ENCODE assay signal across 10 mouse cellular contexts in genomic region chr19:25450869-25451629, GRCm38 (mm10). TPM values are rescaled to one million over a fixed set of nuclear protein-coding genes. Genes with fewer than 3 reads are reported as not detected.
DNase-seq lines count a peak whose midpoint lies in the region; ATAC-seq and TF ChIP-seq lines count a peak whose summit lies in the region.
"Had no signal": no experiment of that assay in that cellular context is flagged by ENCODE, and none has a peak within 500 bp of the region (broad histone marks: within the 10 kb centered on the region; RNA-seq: fewer than 3 reads in every experiment).

No protein-coding gene starts in this region.

- H3K27ac ChIP-seq in gastrocnemius, adult 2 months: no peak overlapping the region
- no peak overlapping the region for H3K27ac ChIP-seq in embryonic facial prominence, embryonic 11.5 days (replicated peaks; ENCODE audit: low read depth, low read length)
- H3K27ac ChIP-seq: neural tube, embryonic 12.5 days had no signal

- no peaks in the 10 kb centered on the region for H3K9me3 ChIP-seq in embryonic facial prominence, embryonic 11.5 days (replicated peaks; ENCODE audit: control insufficient read depth, low read length)
- H3K9me3 ChIP-seq: neural tube, embryonic 12.5 days had no signal

- no peaks in the 10 kb centered on the region for H3K4me1 ChIP-seq in embryonic facial prominence, embryonic 11.5 days (ENCODE audit: control insufficient read depth, insufficient read depth, low read length)
- H3K4me1 ChIP-seq: neural tube, embryonic 12.5 days had no signal

- H3K4me2 ChIP-seq in embryonic facial prominence, embryonic 11.5 days (ENCODE audit: low read depth, low read length): no peak overlapping the region
- H3K4me2 ChIP-seq: neural tube, embryonic 12.5 days had no signal

- no peak overlapping the region for H3K4me3 ChIP-seq in gastrocnemius, adult 2 months
- no peak overlapping the region for H3K4me3 ChIP-seq in embryonic facial prominence, embryonic 11.5 days (ENCODE audit: low read depth, low read length)
- H3K4me3 ChIP-seq: erythroblast, embryonic 14.5 days; neural tube, embryonic 12.5 days had no signal

- no peak overlapping the region for H3K9ac ChIP-seq in embryonic facial prominence, embryonic 11.5 days (replicated peaks; ENCODE audit: low read length)
- H3K9ac ChIP-seq: neural tube, embryonic 12.5 days had no signal

- DNase-seq in gastrocnemius, adult 2 months: peak; percentile 43
- no peak for DNase-seq in gastrocnemius, postnatal 36 days
- DNase-seq in 3134 (ENCODE audit: extremely low read depth, insufficient read length, low spot score) (peak; percentile 59), NIH3T3 (ENCODE audit: low read depth) (peak; percentile 88)
- peak; percentile 69 for DNase-seq in embryonic facial prominence, embryonic 11.5 days (ENCODE audit: low spot score)
- DNase-seq in kidney, postnatal 25 days: peak; percentile 76 to 79
- peak; percentile 61 for DNase-seq in lung, postnatal 14 days

- 54% methylated on average over 11 of the region's 11 CpGs for WGBS in embryonic facial prominence, embryonic 11.5 days

- no peaks in the 10 kb centered on the region for H3K36me3 ChIP-seq in embryonic facial prominence, embryonic 11.5 days (replicated peaks; ENCODE audit: control insufficient read depth, insufficient read depth, low read depth, low read length)
- H3K36me3 ChIP-seq: neural tube, embryonic 12.5 days had no signal

- no peak for ATAC-seq in embryonic facial prominence, embryonic 11.5 days (replicated peaks; ENCODE audit: insufficient number of reproducible peaks, low FRiP score, low TSS enrichment, low read depth)
- ATAC-seq in erythroblast, adult 5-6 weeks (replicated peaks; ENCODE audit: low FRiP score, poor library complexity, severe bottlenecking): no peak

- TF ChIP-seq CTCF in gastrocnemius, adult 2 months (IDR thresholded peaks at IDR 0.05): peak; percentile 90

- intact Hi-C loops in gastrocnemius, adult 2 months (cut with DNase I): loop anchor here (5.0 to 10.0 kb wide), 2 partner anchors 319 to 496 kb away; no protein-coding TSS in a partner anchor
- intact Hi-C loops in gastrocnemius, postnatal 36 days (cut with DNase I): no loop called here

- no peaks in the 10 kb centered on the region for H3K27me3 ChIP-seq in embryonic facial prominence, embryonic 11.5 days (ENCODE audit: control insufficient read depth, insufficient read depth, low read length)
- H3K27me3 ChIP-seq: neural tube, embryonic 12.5 days had no signal

RNA-seq across cellular contexts. Expression of gene Dmrt1, which starts 54.4 kb away (rescaled TPM):
- not detected for total RNA-seq in gastrocnemius, adult 2 months (2021)
- not detected for total RNA-seq in gastrocnemius, postnatal 36 days (2021)
- polyA plus RNA-seq in embryonic facial prominence, embryonic 11.5 days (2014; fragmentation: Nextera tagmentation; extraction: Ambion mirVana): 0.11 and 0.52 TPM in 2 replicates
- not detected in 2 replicates for total RNA-seq in erythroblast, adult 5-6 weeks (2015; ENCODE audit: low replicate concordance)
- not detected in 2 replicates for total RNA-seq in erythroblast, adult 5-6 weeks (2017; ENCODE audit: low replicate concordance)
- polyA plus RNA-seq: erythroblast, embryonic 14.5 days had no signal

Comparison
In these comparisons a context has a peak if more than half of its experiments do, and no peak if none do; other contexts are left out.
1. DNase-seq: peak in gastrocnemius, adult 2 months (single experiment), 3134 (single experiment), NIH3T3 (single experiment), embryonic facial prominence, embryonic 11.5 days (single experiment), kidney, postnatal 25 days (2 of 2) and lung, postnatal 14 days (single experiment); none in gastrocnemius, postnatal 36 days (0 of 2).